7 mouse cellular contexts compared by ENCODE assay signal in the genomic region with DNA sequence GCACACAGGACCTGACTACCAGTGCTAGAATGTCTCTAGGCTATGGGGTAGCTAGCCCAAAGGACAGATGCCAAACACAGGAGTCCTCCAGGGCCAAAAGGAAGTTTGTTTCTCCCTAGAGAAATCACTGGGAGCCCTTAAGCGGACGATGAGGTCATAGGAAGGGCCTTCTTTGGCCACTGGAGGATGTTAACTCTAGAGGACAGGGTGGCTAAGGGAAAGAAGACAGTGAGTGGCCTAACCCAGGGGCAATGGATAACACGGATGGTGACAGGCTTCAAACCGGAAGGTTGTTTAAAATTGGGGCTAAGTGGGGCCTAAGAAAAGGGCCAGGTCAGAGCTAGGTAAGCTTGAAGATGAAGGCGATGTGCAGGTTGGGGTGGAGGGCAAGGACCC. TPM values are rescaled to one million over a fixed set of nuclear protein-coding genes. Genes with fewer than 3 reads are reported as not detected.
DNase-seq lines count a peak whose midpoint lies in the region; ATAC-seq and TF ChIP-seq lines count a peak whose summit lies in the region.

No protein-coding gene starts in this region.

- H3K79me2 ChIP-seq in CH12.LX (replicated peaks; ENCODE audit: control insufficient read depth, extremely low read depth, insufficient read depth, poor library complexity, severe bottlenecking), result peaks cover 15% of the 10 kb centered on the region

- peaks cover 10 to 39% of the 10 kb centered on the region in 2 experiments for H3K4me1 ChIP-seq in CH12.LX (ENCODE audit: control insufficient read depth in 1 of 2, insufficient read depth in 2 of 2)
- peaks cover 34% of the 10 kb centered on the region for H3K4me1 ChIP-seq in limb, embryonic 12.5 days (replicated peaks)
- peaks cover 3% of the 10 kb centered on the region; the same call in 1 of the 2 replicates for H3K4me1 ChIP-seq in midbrain, postnatal 0 days (ENCODE audit: insufficient read depth, low read length)

- WGBS in limb, embryonic 12.5 days, result 20% methylated on average over 5 of the region's 5 CpGs
- WGBS in midbrain, postnatal 0 days, result 19% methylated on average over 5 of the region's 5 CpGs

- ATAC-seq in limb, embryonic 12.5 days (ENCODE audit: insufficient number of reproducible peaks, insufficient read depth, low FRiP score, low TSS enrichment, low read depth), result no peak
- ATAC-seq in midbrain, postnatal 0 days (ENCODE audit: low FRiP score), result peak; percentile 26

- no peak for TF ChIP-seq POLR2A in CH12.LX (IDR thresholded peaks at IDR 0.05; ENCODE audit: low read depth, low read length)

- peak overlapping the region; percentile 90 for H3K27ac ChIP-seq in CH12.LX (ENCODE audit: insufficient read depth, low read depth)
- H3K27ac ChIP-seq in limb, embryonic 12.5 days, result peak overlapping the region; percentile 88
- H3K27ac ChIP-seq in midbrain, postnatal 0 days (ENCODE audit: low read depth, low read length), result peak overlapping the region; percentile 91

- no peaks in the 10 kb centered on the region for H3K27me3 ChIP-seq in CH12.LX (replicated peaks)
- H3K27me3 ChIP-seq in limb, embryonic 12.5 days, result no peaks in the 10 kb centered on the region
- H3K27me3 ChIP-seq in midbrain, postnatal 0 days (ENCODE audit: insufficient read depth, low read length), result no peaks in the 10 kb centered on the region

- H3K9me3 ChIP-seq in CH12.LX (replicated peaks; ENCODE audit: low read length), result no peaks in the 10 kb centered on the region
- H3K9me3 ChIP-seq in limb, embryonic 12.5 days, result no peaks in the 10 kb centered on the region
- H3K9me3 ChIP-seq in midbrain, postnatal 0 days (ENCODE audit: low read length), result no peaks in the 10 kb centered on the region

- no peak for TF ChIP-seq EP300 in CH12.LX (IDR thresholded peaks at IDR 0.05; ENCODE audit: low read length)

- peak overlapping the region; percentile 63 to 81 (median 70) for H3K4me3 ChIP-seq in CH12.LX (replicated peaks in 1 of 3; ENCODE audit: low read depth in 2 of 3, low read length in 2 of 3, poor library complexity in 1 of 3)
- peak overlapping the region; percentile 55 for H3K4me3 ChIP-seq in limb, embryonic 12.5 days (replicated peaks)
- peak overlapping the region; percentile 39 for H3K4me3 ChIP-seq in midbrain, postnatal 0 days (ENCODE audit: low read depth, low read length)

- H3K36me3 ChIP-seq in CH12.LX (replicated peaks in 1 of 2; ENCODE audit: control insufficient read depth in 1 of 2, insufficient read depth in 1 of 2, low read length in 1 of 2), result peaks cover 2 to 26% of the 10 kb centered on the region in 2 experiments
- no peaks in the 10 kb centered on the region for H3K36me3 ChIP-seq in limb, embryonic 12.5 days
- no peaks in the 10 kb centered on the region for H3K36me3 ChIP-seq in midbrain, postnatal 0 days (ENCODE audit: insufficient read depth, low read length)

- in situ Hi-C loops in CH12.LX (cut with MboI; ENCODE audit: low pct_ligation_motif_present, low pct_unique_long_range_greater_than_20kb, low sequenced_read_pairs), result no loop called here

- H3K9ac ChIP-seq in CH12.LX (ENCODE audit: insufficient read depth, low read depth), result peak overlapping the region; percentile 64
- H3K9ac ChIP-seq in limb, embryonic 12.5 days (replicated peaks), result peak overlapping the region; percentile 44; the same call in 1 of the 2 replicates
- peak overlapping the region; percentile 75 for H3K9ac ChIP-seq in midbrain, postnatal 0 days (replicated peaks; ENCODE audit: low read length, poor library complexity, severe bottlenecking)

- H3K4me2 ChIP-seq in CH12.LX (ENCODE audit: insufficient read depth, low read depth, poor library complexity, severe bottlenecking), result peak overlapping the region; percentile 53
- peak overlapping the region; percentile 68 for H3K4me2 ChIP-seq in limb, embryonic 12.5 days
- peak overlapping the region; percentile 88 for H3K4me2 ChIP-seq in midbrain, postnatal 0 days (ENCODE audit: low read depth, low read length, poor library complexity, severe bottlenecking)

- TF ChIP-seq RAD21 in CH12.LX (IDR thresholded peaks at IDR 0.05; ENCODE audit: low read depth, low read length), result no peak

- TF ChIP-seq CTCF in CH12.LX (conservative IDR thresholded peaks at IDR 0.05 in 1 of 2, IDR thresholded peaks at IDR 0.05 in 1 of 2; ENCODE audit: low read depth in 2 of 2, low read length in 2 of 2), result no peak
- no peak for TF ChIP-seq CTCF in midbrain, postnatal 0 days (IDR thresholded peaks at IDR 0.05)

- dilution Hi-C loops in CH12.LX (cut with MboI; ENCODE audit: extremely low pct_ligation_motif_present, extremely low pct_unique_long_range_greater_than_20kb, low sequenced_read_pairs), result no loop called here

- DNase-seq in CH12.LX (ENCODE audit: extremely low read depth) (peak; percentile 54), NIH3T3 (ENCODE audit: low read depth) (peak; percentile 10)
- DNase-seq in heart, adult 18-20 months, result peak; percentile 39 to 58
- DNase-seq in midbrain, postnatal 0 days (ENCODE audit: low spot score), result peak; percentile 15
- no peak for DNase-seq in gastrocnemius, adult 8-10 months (ENCODE audit: low spot score in 2 of 2)
- DNase-seq in right cerebral cortex, postnatal 14 days, result no peak

TF ChIP-seq in CH12.LX, 34 proteins besides CTCF, POLR2A, EP300 and RAD21 (continues in another document):
- TF ChIP-seq SIN3A (IDR thresholded peaks at IDR 0.05; ENCODE audit: low read length), result peak; percentile 14; the same call in 1 of the 2 replicates
- no peak for TF ChIP-seq ZMIZ1 (IDR thresholded peaks at IDR 0.05; ENCODE audit: low read depth, low read length)
- no peak; the same call in 1 of the 2 replicates for TF ChIP-seq JUN (IDR thresholded peaks at IDR 0.05; ENCODE audit: insufficient read depth, low read depth, low read length)
- no peak for TF ChIP-seq ZC3H11A (IDR thresholded peaks at IDR 0.05; ENCODE audit: low read depth, low read length)
- TF ChIP-seq CHD1 (IDR thresholded peaks at IDR 0.05; ENCODE audit: low read depth, low read length), result no peak
- no peak for TF ChIP-seq ZKSCAN1 (IDR thresholded peaks at IDR 0.05; ENCODE audit: borderline replicate concordance, low read depth, low read length)
- no peak for TF ChIP-seq USF2 (conservative IDR thresholded peaks at IDR 0.05; ENCODE audit: low read depth, low read length)
- TF ChIP-seq MAZ (IDR thresholded peaks at IDR 0.05; ENCODE audit: low read depth, low read length), result no peak
- TF ChIP-seq JUND (conservative IDR thresholded peaks at IDR 0.05; ENCODE audit: low read depth, low read length), result no peak
- TF ChIP-seq MAFK (IDR thresholded peaks at IDR 0.05; ENCODE audit: insufficient replicate concordance, low read length), result no peak
- no peak for TF ChIP-seq NELFE (IDR thresholded peaks at IDR 0.05; ENCODE audit: low read depth, low read length)
- peak; percentile 6; the same call in 1 of the 2 replicates for TF ChIP-seq ETS1 (conservative IDR thresholded peaks at IDR 0.05; ENCODE audit: low read depth, low read length)
- no peak for TF ChIP-seq GABPA (IDR thresholded peaks at IDR 0.05; ENCODE audit: insufficient replicate concordance, low read depth, low read length)
- no peak for TF ChIP-seq SMC3 (IDR thresholded peaks at IDR 0.05; ENCODE audit: low read depth, low read length)
- peak; percentile 5; the same call in 1 of the 2 replicates for TF ChIP-seq TBP (conservative IDR thresholded peaks at IDR 0.05; ENCODE audit: low read depth, low read length)
- TF ChIP-seq IRF4 (IDR thresholded peaks at IDR 0.05; ENCODE audit: low read depth, low read length), result no peak
- TF ChIP-seq BHLHE40 (IDR thresholded peaks at IDR 0.05; ENCODE audit: low read depth, low read length), result no peak
- no peak for TF ChIP-seq MAX (IDR thresholded peaks at IDR 0.05; ENCODE audit: low read length)
- no peak for TF ChIP-seq NRF1 (IDR thresholded peaks at IDR 0.05; ENCODE audit: low read depth, low read length)
- TF ChIP-seq PAX5 (IDR thresholded peaks at IDR 0.05; ENCODE audit: low read length), result no peak
- peak; percentile 52 for TF ChIP-seq MEF2A (IDR thresholded peaks at IDR 0.05; ENCODE audit: borderline replicate concordance, low read depth, low read length)
- TF ChIP-seq ELF1 (IDR thresholded peaks at IDR 0.05; ENCODE audit: low read depth, low read length), result 0 out of 2 replicates have a peak, but pooled peaks have one; percentile 3
- TF ChIP-seq KAT2A (IDR thresholded peaks at IDR 0.05; ENCODE audit: insufficient replicate concordance, low read length), result no peak
- TF ChIP-seq MXI1 (IDR thresholded peaks at IDR 0.05; ENCODE audit: low read depth, low read length), result no peak
- no peak for TF ChIP-seq POLR2AphosphoS2 (IDR thresholded peaks at IDR 0.05; ENCODE audit: low read depth, low read length)
- no peak for TF ChIP-seq TCF12 (IDR thresholded peaks at IDR 0.05; ENCODE audit: low read depth, low read length)
- no peak for TF ChIP-seq USF1 (IDR thresholded peaks at IDR 0.05; ENCODE audit: low read depth, low read length)
- no peak for TF ChIP-seq E2F4 (IDR thresholded peaks at IDR 0.05; ENCODE audit: insufficient replicate concordance, low read depth, low read length)
- no peak for TF ChIP-seq UBTF (IDR thresholded peaks at IDR 0.05; ENCODE audit: low read depth, low read length)
- TF ChIP-seq MYC (IDR thresholded peaks at IDR 0.05; ENCODE audit: low read depth, low read length), result no peak
- TF ChIP-seq ZNF384 (IDR thresholded peaks at IDR 0.05; ENCODE audit: low read depth, low read length), result no peak
- no peak for TF ChIP-seq CHD2 (IDR thresholded peaks at IDR 0.05; ENCODE audit: low read length)

RNA-seq across cellular contexts. Expression of a gene that starts 24.2 kb away (rescaled TPM):
- total RNA-seq in CH12.LX (2012; rRNA removed) (514 and 556 TPM in 2 replicates), CH12.LX (2014; rRNA removed) (529 and 543 TPM in 2 replicates)
- 364 and 444 TPM in 2 replicates for polyA plus RNA-seq in CH12.LX (2012; ENCODE audit: insufficient read length, low read depth)
- total RNA-seq in heart, adult 18-20 months (2021), result 10 to 100 TPM; 10.4 to 16.4 TPM
- 86.0 and 87.8 TPM in 2 replicates for polyA plus RNA-seq in limb, embryonic 12.5 days (2016; fragmentation: Nextera tagmentation; extraction: Ambion mirVana)
- 54.3 and 61.4 TPM in 2 replicates for total RNA-seq in midbrain, postnatal 0 days (2014; rRNA removed)
- 28.5 and 33.3 TPM in 2 replicates for polyA plus RNA-seq in midbrain, postnatal 0 days (2015; fragmentation: Nextera tagmentation; extraction: Ambion mirVana)
- total RNA-seq in gastrocnemius, adult 8-10 months (2022), result 10 to 100 TPM; 15.6 to 19.5 (median 18.7) TPM

RNA-seq across cellular contexts. Expression of a gene that starts 32.0 kb away (rescaled TPM):
- total RNA-seq in CH12.LX (2012; rRNA removed) (0.13 TPM in 1 of 2 replicates, not detected in the other), CH12.LX (2014; rRNA removed) (not detected in 2 replicates)
- polyA plus RNA-seq in CH12.LX (2012; ENCODE audit: insufficient read length, low read depth), result 0.10 TPM in 1 of 2 replicates, not detected in the other
- under 1 TPM; 0.15 to 0.20 TPM for total RNA-seq in heart, adult 18-20 months (2021)
- polyA plus RNA-seq in limb, embryonic 12.5 days (2016; fragmentation: Nextera tagmentation; extraction: Ambion mirVana), result 3.6 and 5.1 TPM in 2 replicates
- total RNA-seq in midbrain, postnatal 0 days (2014; rRNA removed), result not detected in 2 replicates
- 0.06 and 0.07 TPM in 2 replicates for polyA plus RNA-seq in midbrain, postnatal 0 days (2015; fragmentation: Nextera tagmentation; extraction: Ambion mirVana)
- total RNA-seq in gastrocnemius, adult 8-10 months (2022), result not detected

Comparison
In these comparisons a context has a peak if more than half of its experiments do, and no peak if none do; other contexts are left out.
1. DNase-seq: peak in CH12.LX (single experiment), NIH3T3 (single experiment), heart, adult 18-20 months (2 of 2) and midbrain, postnatal 0 days (single experiment); none in gastrocnemius, adult 8-10 months (0 of 2) and right cerebral cortex, postnatal 14 days (single experiment).
2. Peak in every context shown above with its lines, with median percentiles within 50 percentile points of each other: H3K27ac ChIP-seq, H3K4me2 ChIP-seq, H3K4me3 ChIP-seq and H3K9ac ChIP-seq.